Mouse (Mus musculus): ENCODE measurements around the gene Mtg1. TPM values are rescaled to one million over a fixed set of nuclear protein-coding genes. Genes with fewer than 3 reads are reported as not detected.
"Not testable (repeated sequence)": the region's sequence is repeated elsewhere in the genome, so short reads cannot be mapped to it uniquely, and the experiment has no call there.

Gene Mtg1
- polyA plus RNA-seq, 1 experiment from 2014 or later: 20.7 TPM

GRCm38 (mm10) chr7:140124382-140124781, 13.0 kb upstream of the Mtg1 start:
- H3K36me3 ChIP-seq (ENCODE audit: control insufficient read depth, insufficient read depth, low read length): no peaks in the 10 kb centered on the region
- no peak overlapping the region for H3K4me3 ChIP-seq (ENCODE audit: low read length)
- no peak overlapping the region for H3K4me2 ChIP-seq (ENCODE audit: low read depth, low read length)
- peaks cover 11% of the 10 kb centered on the region for H3K4me1 ChIP-seq (replicated peaks; ENCODE audit: control insufficient read depth, insufficient read depth, low read length)
- no peak for ATAC-seq (ENCODE audit: low read depth)
- no peaks in the 10 kb centered on the region for H3K9me3 ChIP-seq (ENCODE audit: control insufficient read depth, low read length)
- H3K27me3 ChIP-seq (ENCODE audit: control insufficient read depth, insufficient read depth, low read depth, low read length): no peaks in the 10 kb centered on the region
- 95% methylated on average over 1 of the region's 1 CpGs for WGBS
- no peak overlapping the region for H3K27ac ChIP-seq (ENCODE audit: low read length)
- H3K9ac ChIP-seq (ENCODE audit: low read length): no peak overlapping the region

GRCm38 (mm10) chr7:140125278-140126021, 11.9 kb upstream of the Mtg1 start:
- H3K4me1 ChIP-seq (replicated peaks; ENCODE audit: control insufficient read depth, insufficient read depth, low read length): peaks cover 11% of the 10 kb centered on the region
- H3K36me3 ChIP-seq (ENCODE audit: control insufficient read depth, insufficient read depth, low read length): peaks cover 6% of the 10 kb centered on the region
- H3K27ac ChIP-seq (ENCODE audit: low read length): peak overlapping the region; percentile 81
- no peaks in the 10 kb centered on the region for H3K9me3 ChIP-seq (ENCODE audit: control insufficient read depth, low read length)
- peak; percentile 99 for ATAC-seq (ENCODE audit: low read depth)
- peak overlapping the region; percentile 97 for H3K9ac ChIP-seq (ENCODE audit: low read length)
- H3K4me2 ChIP-seq (ENCODE audit: low read depth, low read length): peak overlapping the region; percentile 89
- 1% methylated on average over 35 of the region's 40 CpGs for WGBS
- no peaks in the 10 kb centered on the region for H3K27me3 ChIP-seq (ENCODE audit: control insufficient read depth, insufficient read depth, low read depth, low read length)
- H3K4me3 ChIP-seq (ENCODE audit: low read length): peak overlapping the region; percentile 90

GRCm38 (mm10) chr7:140126022-140126350, 11.4 kb upstream of the Mtg1 start:
- WGBS: 4% methylated on average over 5 of the region's 5 CpGs
- H3K27me3 ChIP-seq (ENCODE audit: control insufficient read depth, insufficient read depth, low read depth, low read length): no peaks in the 10 kb centered on the region

GRCm38 (mm10) chr7:140126934-140127333, 10.4 kb upstream of the Mtg1 start:
- ATAC-seq (ENCODE audit: low read depth): no peak
- no peaks in the 10 kb centered on the region for H3K9me3 ChIP-seq (ENCODE audit: control insufficient read depth, low read length)
- peaks cover 8% of the 10 kb centered on the region for H3K36me3 ChIP-seq (ENCODE audit: control insufficient read depth, insufficient read depth, low read length)
- no peak overlapping the region for H3K27ac ChIP-seq (ENCODE audit: low read length)
- H3K9ac ChIP-seq (ENCODE audit: low read length): peak overlapping the region; percentile 32
- H3K27me3 ChIP-seq (ENCODE audit: control insufficient read depth, insufficient read depth, low read depth, low read length): no peaks in the 10 kb centered on the region
- H3K4me2 ChIP-seq (ENCODE audit: low read depth, low read length): peak overlapping the region; percentile 25; the same call in 1 of the 2 replicates
- 82% methylated on average over 3 of the region's 3 CpGs for WGBS
- H3K4me1 ChIP-seq (replicated peaks; ENCODE audit: control insufficient read depth, insufficient read depth, low read length): peaks cover 11% of the 10 kb centered on the region
- H3K4me3 ChIP-seq (ENCODE audit: low read length): 0 out of 2 replicates have a peak overlapping the region, but pooled peaks have one; percentile 6

More at GRCm38 (mm10) chr7:140126022-140126350, 11.4 kb upstream of the Mtg1 start:
- Histone ChIP-seq H3K4me1 (replicated peaks; ENCODE audit: control insufficient read depth, insufficient read depth, low read length) (peaks cover 11% of the 10 kb centered on the region), H3K27ac (ENCODE audit: low read length) (peak overlapping the region; percentile 81; the same call in 1 of the 2 replicates), H3K9ac (ENCODE audit: low read length) (peak overlapping the region; percentile 97), H3K4me3 (ENCODE audit: low read length) (peak overlapping the region; percentile 90), H3K36me3 (ENCODE audit: control insufficient read depth, insufficient read depth, low read length) (peaks cover 8% of the 10 kb centered on the region), H3K9me3 (ENCODE audit: control insufficient read depth, low read length) (no peaks in the 10 kb centered on the region), H3K4me2 (ENCODE audit: low read depth, low read length) (peak overlapping the region; percentile 89)
- no peak; the same call in 1 of the 2 replicates for ATAC-seq (ENCODE audit: low read depth)

- ATAC-seq (ENCODE audit: low read depth): no peak
- H3K4me2 ChIP-seq (ENCODE audit: low read depth, low read length): no peak overlapping the region
- no peak overlapping the region for H3K4me3 ChIP-seq (ENCODE audit: low read length)
- H3K27ac ChIP-seq (ENCODE audit: low read length): no peak overlapping the region
- no peak overlapping the region for H3K9ac ChIP-seq (ENCODE audit: low read length)
- H3K27me3 ChIP-seq (ENCODE audit: control insufficient read depth, insufficient read depth, low read depth, low read length): no peaks in the 10 kb centered on the region
- H3K4me1 ChIP-seq (replicated peaks; ENCODE audit: control insufficient read depth, insufficient read depth, low read length): peaks cover 11% of the 10 kb centered on the region
- H3K36me3 ChIP-seq (ENCODE audit: control insufficient read depth, insufficient read depth, low read length): peaks cover 8% of the 10 kb centered on the region
- WGBS: 65% methylated on average over 2 of the region's 2 CpGs
- H3K9me3 ChIP-seq (ENCODE audit: control insufficient read depth, low read length): no peaks in the 10 kb centered on the region
Measured at GRCm38 (mm10) chr7:140127911-140128310, 9.5 kb upstream of the Mtg1 start.

GRCm38 (mm10) chr7:140132184-140132583, 5.2 kb upstream of the Mtg1 start:
- H3K9ac ChIP-seq (ENCODE audit: low read length); H3K4me3 ChIP-seq (ENCODE audit: low read length); ATAC-seq (ENCODE audit: low read depth); H3K9me3 ChIP-seq (ENCODE audit: control insufficient read depth, low read length); H3K4me1 ChIP-seq (replicated peaks; ENCODE audit: control insufficient read depth, insufficient read depth, low read length); H3K4me2 ChIP-seq (ENCODE audit: low read depth, low read length); H3K27me3 ChIP-seq (ENCODE audit: control insufficient read depth, insufficient read depth, low read depth, low read length); H3K27ac ChIP-seq (ENCODE audit: low read length); H3K36me3 ChIP-seq (ENCODE audit: control insufficient read depth, insufficient read depth, low read length): not testable (repeated sequence)
- 91% methylated on average over 7 of the region's 7 CpGs for WGBS

GRCm38 (mm10) chr7:140134033-140134432, 3.3 kb upstream of the Mtg1 start:
- H3K9ac ChIP-seq (ENCODE audit: low read length); H3K4me1 ChIP-seq (replicated peaks; ENCODE audit: control insufficient read depth, insufficient read depth, low read length); H3K27ac ChIP-seq (ENCODE audit: low read length); H3K4me3 ChIP-seq (ENCODE audit: low read length); H3K4me2 ChIP-seq (ENCODE audit: low read depth, low read length); H3K27me3 ChIP-seq (ENCODE audit: control insufficient read depth, insufficient read depth, low read depth, low read length); H3K9me3 ChIP-seq (ENCODE audit: control insufficient read depth, low read length); ATAC-seq (ENCODE audit: low read depth); H3K36me3 ChIP-seq (ENCODE audit: control insufficient read depth, insufficient read depth, low read length): not testable (repeated sequence)
- WGBS: 87% methylated on average over 5 of the region's 7 CpGs

GRCm38 (mm10) chr7:140135106-140135770, 2.1 kb upstream of the Mtg1 start:
- no peak for ATAC-seq (ENCODE audit: low read depth)
- H3K27me3 ChIP-seq (ENCODE audit: control insufficient read depth, insufficient read depth, low read depth, low read length): no peaks in the 10 kb centered on the region
- 83% methylated on average over 5 of the region's 5 CpGs for whole genome bisulfite sequencing
- no peak overlapping the region for H3K9ac ChIP-seq (ENCODE audit: low read length)
- H3K4me1 ChIP-seq (replicated peaks; ENCODE audit: control insufficient read depth, insufficient read depth, low read length): peaks cover 4% of the 10 kb centered on the region; the same call in 1 of the 2 replicates
- H3K9me3 ChIP-seq (ENCODE audit: control insufficient read depth, low read length): no peaks in the 10 kb centered on the region
- no peak overlapping the region for H3K4me3 ChIP-seq (ENCODE audit: low read length)
- no peak overlapping the region for H3K4me2 ChIP-seq (ENCODE audit: low read depth, low read length)
- H3K36me3 ChIP-seq (ENCODE audit: control insufficient read depth, insufficient read depth, low read length): peaks cover 5% of the 10 kb centered on the region; the same call in 1 of the 2 replicates
- no peak overlapping the region for H3K27ac ChIP-seq (ENCODE audit: low read length)

- no peaks in the 10 kb centered on the region for H3K27me3 ChIP-seq (ENCODE audit: control insufficient read depth, insufficient read depth, low read depth, low read length)
- H3K27ac ChIP-seq (ENCODE audit: low read length): peak overlapping the region; percentile 21; the same call in 1 of the 2 replicates
- no peak for ATAC-seq (ENCODE audit: low read depth)
- peak overlapping the region; percentile 69 for H3K4me3 ChIP-seq (ENCODE audit: low read length)
- peak overlapping the region; percentile 81 for H3K4me2 ChIP-seq (ENCODE audit: low read depth, low read length)
- WGBS: 0% methylated on average over 8 of the region's 8 CpGs
- no peaks in the 10 kb centered on the region for H3K36me3 ChIP-seq (ENCODE audit: control insufficient read depth, insufficient read depth, low read length)
- H3K4me1 ChIP-seq (replicated peaks; ENCODE audit: control insufficient read depth, insufficient read depth, low read length): peaks cover 4% of the 10 kb centered on the region; the same call in 1 of the 2 replicates
- peak overlapping the region; percentile 84 for H3K9ac ChIP-seq (ENCODE audit: low read length)
- no peaks in the 10 kb centered on the region for H3K9me3 ChIP-seq (ENCODE audit: control insufficient read depth, low read length)
Measured at GRCm38 (mm10) chr7:140138021-140138310, 602 bp downstream of the Mtg1 start.

Measured in lung, embryonic 16.5 days (tissue).